Mouse (Mus musculus): ENCODE results near the gene Them4.
A peak's percentile ranks its signal among the peaks of the same experiment; 100 is the strongest.

Gene Them4

GRCm38 (mm10) chr3:94369709-94370108, 59.8 kb downstream of the Them4 start:
- DNase-seq: no peak

- DNase-seq: peak; percentile 97
These were observed 61.7 kb downstream of the Them4 start for GRCm38 (mm10) chr3:94371637-94372036.

GRCm38 (mm10) chr3:94372038-94372437, 62.1 kb downstream of the Them4 start:
- peak; percentile 39 for DNase-seq

GRCm38 (mm10) chr3:94372641-94373040, 62.8 kb downstream of the Them4 start, which contains the start of gene Rorc:
Rorc (plus strand) TSS chr3:94372794.
- DNase-seq: peak; percentile 91

GRCm38 (mm10) chr3:94373090-94373489, 63.2 kb downstream of the Them4 start:
- no peak for DNase-seq

GRCm38 (mm10) chr3:94373597-94374011, 63.7 kb downstream of the Them4 start:
- DNase-seq: peak; percentile 90

- peak; percentile 90 for DNase-seq
These were observed 64.7 kb downstream of the Them4 start for GRCm38 (mm10) chr3:94374636-94375035.

GRCm38 (mm10) chr3:94375146-94375545, 65.3 kb downstream of the Them4 start:
- DNase-seq: no peak

GRCm38 (mm10) chr3:94375861-94376260, 66.0 kb downstream of the Them4 start:
- DNase-seq: no peak

GRCm38 (mm10) chr3:94377028-94377923, 67.4 kb downstream of the Them4 start:
- no peak for DNase-seq

GRCm38 (mm10) chr3:94379831-94380510, 70.1 kb downstream of the Them4 start:
- DNase-seq: no peak

Data from kidney, adult 9 months (tissue).